Mouse (Mus musculus) hematopoietic stem cell, adult 5-6 weeks (primary cell): ENCODE data around the gene 4930503B20Rik. TPM values are rescaled to one million over a fixed set of nuclear protein-coding genes. Genes with fewer than 3 reads are reported as not detected.

Source experiments
- ATAC-seq, 2 experiments: fragments of 125-278 bp in 1 of 2; replicated peaks in 1 of 2; 2 replicates each; pipeline ENCODE4 v1.8.0; 2016 to 2017; ENCODE audit warnings: inconsistent platforms in 2 of 2, mild to moderate bottlenecking in 2 of 2, moderate number of reproducible peaks in 2 of 2, low read depth in 1 of 2, moderate TSS enrichment in 1 of 2; ENCODE audit not compliant: low FRiP score in 2 of 2, poor library complexity in 2 of 2, severe bottlenecking in 2 of 2, insufficient read depth in 1 of 2, low TSS enrichment in 1 of 2
- total RNA-seq: library from RNA; stranded (forward); fragments of 172-1452, 232-1000 nt; gene quantifications from 2 replicates; pipeline ENCODE4 v1.2.3, GENCODE M21; 2017

The 4930503B20Rik gene
- total RNA-seq, 1 experiment from 2014 or later: not detected

GRCm38 (mm10) chr3:146658061-146658639 is 7.0 kb upstream of the 4930503B20Rik start:
- ATAC-seq: no peak; a peak in 1 of 4 replicates

GRCm38 (mm10) chr3:146657433-146657832 is 6.3 kb upstream of the 4930503B20Rik start:
- ATAC-seq: no peak

GRCm38 (mm10) chr3:146655111-146655577 is 4.0 kb upstream of the 4930503B20Rik start:
- ATAC-seq: peak; percentile 24 to 59

GRCm38 (mm10) chr3:146653692-146654091 is 2.6 kb upstream of the 4930503B20Rik start:
- ATAC-seq: peak; percentile 8 to 14; a peak in 1 of 4 replicates

GRCm38 (mm10) chr3:146652431-146652830 is 1.3 kb upstream of the 4930503B20Rik start:
- ATAC-seq: no peak

GRCm38 (mm10) chr3:146650716-146651115 is 401 bp downstream of the 4930503B20Rik start:
- no peak for ATAC-seq

- ATAC-seq: no peak
These were observed 1.7 kb downstream of the 4930503B20Rik start for GRCm38 (mm10) chr3:146649311-146649894.

- no peak for ATAC-seq
These were observed 9.2 kb downstream of the 4930503B20Rik start for GRCm38 (mm10) chr3:146641818-146642427.

GRCm38 (mm10) chr3:146632506-146632905 is 18.6 kb downstream of the 4930503B20Rik start:
- no peak for ATAC-seq

GRCm38 (mm10) chr3:146628227-146628982 is 22.7 kb downstream of the 4930503B20Rik start:
- ATAC-seq: peak; percentile 21 to 55; a peak in 3 of 4 replicates

GRCm38 (mm10) chr3:146625766-146626165 is 25.4 kb downstream of the 4930503B20Rik start:
- no peak for ATAC-seq

- ATAC-seq: no peak
These were observed 29.2 kb downstream of the 4930503B20Rik start for GRCm38 (mm10) chr3:146621966-146622365.

GRCm38 (mm10) chr3:146620555-146621249 is 30.4 kb downstream of the 4930503B20Rik start:
- ATAC-seq: no peak

GRCm38 (mm10) chr3:146620101-146620500 is 31.0 kb downstream of the 4930503B20Rik start:
- no peak for ATAC-seq

GRCm38 (mm10) chr3:146618357-146618756 is 32.8 kb downstream of the 4930503B20Rik start:
- ATAC-seq: no peak

- no peak for ATAC-seq
These were observed 33.2 kb downstream of the 4930503B20Rik start for GRCm38 (mm10) chr3:146617946-146618345.

- peak; percentile 82 to 86 for ATAC-seq
These were observed 34.4 kb downstream of the 4930503B20Rik start for GRCm38 (mm10) chr3:146616533-146617283.
